Mouse (Mus musculus) adrenal gland, adult 2 months (tissue): ENCODE results near the gene Pdcd11. TPM values are rescaled to one million over a fixed set of nuclear protein-coding genes. Genes with fewer than 3 reads are reported as not detected.
"Not testable (repeated sequence)": the region's sequence is repeated elsewhere in the genome, so short reads cannot be mapped to it uniquely, and the experiment has no call there.

Experiments
- DNase-seq: peaks from one replicate; pipeline ENCODE4 v3.0.0; 2021
- polyA plus RNA-seq: library from polyadenylated mRNA; depleted of rRNA; stranded (reverse); fragments of >200 nt; gene quantifications from 2 replicates; pipeline ENCODE4 v1.2.3, GENCODE M21; 2012
- total RNA-seq, 2 experiments: library from RNA; stranded (reverse); gene quantifications; 2 replicates each; pipeline ENCODE4 v1.2.3; 2021

Gene Pdcd11
- total and polyA plus RNA-seq, 3 experiments: 6.0 to 22.1 (median 19.8) TPM

DNA sequence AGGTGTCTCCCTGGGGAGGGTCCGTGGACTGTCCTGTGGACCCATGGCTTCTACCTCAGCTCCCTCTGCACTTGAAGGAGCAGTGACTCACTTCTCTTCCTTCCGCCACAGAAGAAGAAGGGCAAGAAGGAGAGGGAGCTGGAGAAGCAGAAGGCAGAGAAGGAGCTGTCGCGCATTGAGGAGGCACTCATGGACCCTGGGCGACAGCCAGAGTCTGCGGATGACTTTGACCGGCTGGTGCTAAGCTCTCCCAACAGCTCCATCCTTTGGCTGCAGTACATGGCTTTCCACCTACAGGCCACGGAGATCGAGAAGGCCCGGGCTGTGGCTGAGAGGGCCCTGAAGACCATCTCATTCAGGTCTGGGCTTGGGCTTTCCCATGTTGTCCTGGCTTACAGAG is 37.6 kb downstream of the Pdcd11 start:
- no peak for DNase-seq

DNA sequence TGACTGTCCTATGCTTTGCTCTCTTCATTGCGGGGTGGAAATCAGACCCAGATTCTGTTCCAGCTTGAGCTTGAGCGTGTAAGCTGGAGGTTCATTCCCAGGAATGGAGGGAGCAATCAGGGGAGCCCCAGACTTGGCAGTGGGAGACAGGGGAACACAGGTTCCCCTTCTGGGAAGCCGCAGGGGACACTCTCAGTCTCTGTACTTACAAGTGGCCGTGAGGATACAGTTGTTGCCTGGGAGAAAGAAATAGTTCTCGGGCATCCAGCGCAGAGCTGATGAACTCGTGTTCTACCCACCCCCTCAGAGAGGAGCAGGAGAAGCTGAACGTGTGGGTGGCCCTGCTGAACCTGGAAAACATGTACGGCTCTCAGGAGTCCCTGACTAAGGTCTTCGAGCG is 38.3 kb downstream of the Pdcd11 start:
- DNase-seq: no peak

DNA sequence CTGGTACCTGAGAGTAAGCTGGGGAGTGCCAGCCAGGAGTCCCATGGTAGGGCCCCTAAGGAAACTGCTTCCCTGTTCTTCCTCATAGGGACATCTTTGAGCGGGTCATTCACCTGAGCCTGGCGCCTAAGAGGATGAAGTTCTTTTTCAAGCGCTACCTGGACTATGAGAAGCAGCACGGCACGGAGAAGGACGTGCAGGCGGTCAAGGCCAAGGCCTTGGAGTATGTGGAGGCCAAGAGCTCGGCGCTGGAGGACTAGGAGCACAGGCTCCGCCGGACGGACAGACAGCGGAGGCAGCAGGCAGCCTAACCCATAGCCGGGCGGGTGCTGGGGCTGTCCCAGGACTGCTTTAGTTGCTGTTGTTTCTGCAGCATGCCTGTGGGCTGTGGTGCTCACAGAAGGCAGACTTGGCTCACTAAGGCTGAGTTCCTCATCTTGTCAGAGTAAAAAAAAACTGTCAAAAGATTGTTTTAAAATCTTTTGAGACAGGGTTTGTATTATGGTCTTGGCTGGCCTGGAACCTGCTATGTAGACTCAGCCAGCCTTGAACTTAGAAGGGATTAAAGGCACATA is 40.1 kb downstream of the Pdcd11 start:
- DNase-seq: peak; percentile 41

DNA sequence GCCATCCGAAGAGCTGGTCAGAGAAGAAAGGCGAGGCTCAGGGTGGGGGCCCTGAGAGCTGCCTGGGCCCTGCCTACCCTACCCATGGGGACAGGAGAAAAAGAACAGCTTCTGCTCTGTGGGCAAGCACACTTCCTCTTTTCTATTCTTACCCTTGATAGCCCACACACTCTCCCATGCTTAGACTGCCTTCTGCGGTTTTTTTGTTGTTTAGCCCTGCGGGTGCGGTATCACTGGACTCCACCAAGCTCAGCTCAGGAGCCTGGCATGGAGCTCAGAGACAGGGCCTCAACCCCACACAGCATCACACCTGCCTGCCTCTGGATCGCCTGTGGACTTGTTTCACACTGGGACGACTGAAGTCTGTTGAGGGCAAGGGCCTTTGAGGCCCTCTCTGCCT is 42.6 kb downstream of the Pdcd11 start:
- no peak for DNase-seq

DNA sequence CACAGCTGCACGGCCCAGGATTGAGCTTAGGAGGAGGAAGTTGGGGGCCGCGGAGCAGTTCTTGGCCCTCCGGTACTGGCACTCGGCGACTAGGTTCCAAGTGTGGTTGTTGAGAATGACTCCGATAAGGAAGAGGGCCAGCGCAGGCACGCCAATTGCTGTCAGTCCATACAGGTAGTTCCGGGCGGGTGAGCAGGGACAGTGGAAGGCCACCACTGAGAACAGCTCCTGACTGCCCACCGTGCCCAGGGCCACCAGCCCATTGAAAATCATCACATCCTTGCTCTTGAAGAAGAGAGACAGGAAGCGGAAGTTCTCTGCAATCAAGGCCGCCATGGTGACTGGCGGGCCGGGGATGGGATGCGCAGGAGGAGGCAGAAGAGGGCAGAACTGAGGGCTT is 45.0 kb downstream of the Pdcd11 start:
- DNase-seq: no peak

DNA sequence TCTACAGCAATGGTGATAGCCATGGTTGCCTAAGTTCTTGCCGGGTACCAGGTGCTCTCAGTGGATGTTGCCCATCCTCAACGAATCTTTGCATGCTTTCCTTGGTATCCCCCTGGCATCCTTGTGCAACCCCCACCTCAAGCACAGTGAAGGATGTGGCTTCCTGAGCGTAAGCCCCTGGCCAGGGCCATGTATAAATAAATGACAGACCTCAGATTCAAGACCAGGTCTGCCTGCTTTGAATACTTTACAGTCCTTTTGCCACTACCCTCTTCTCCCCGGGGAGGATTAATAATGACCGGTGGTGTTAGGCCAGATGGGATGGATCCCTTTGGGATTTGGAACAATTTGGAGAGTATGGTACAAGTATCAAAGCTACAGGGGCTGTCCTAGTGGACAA is 45.6 kb downstream of the Pdcd11 start:
- no peak for DNase-seq

DNA sequence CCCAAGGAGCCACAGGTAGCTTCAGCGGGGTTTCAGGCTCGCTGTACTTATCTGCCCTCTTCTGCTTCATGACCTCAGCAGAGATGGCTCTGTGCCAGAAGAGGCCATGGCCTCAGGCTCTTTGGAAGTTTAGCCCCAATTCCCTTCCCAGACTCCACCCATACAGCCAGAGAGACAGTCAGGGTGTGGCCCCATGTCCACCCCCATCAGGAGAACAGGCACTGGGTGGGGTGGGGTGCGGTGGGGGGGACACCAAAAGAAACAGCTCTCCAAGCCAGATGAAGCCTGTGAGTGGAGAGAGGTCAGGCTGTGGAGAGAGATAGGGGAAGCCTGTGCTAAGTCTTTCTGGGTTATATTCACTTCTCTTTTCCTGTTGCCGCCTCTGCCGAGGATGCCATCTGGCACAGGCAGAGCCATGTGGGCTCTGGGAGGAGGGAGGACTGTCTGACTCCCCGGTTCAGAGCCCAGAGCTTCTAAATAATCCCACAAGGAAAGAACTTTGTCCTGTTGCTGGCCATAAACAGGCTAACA is 46.5 kb downstream of the Pdcd11 start:
- peak; percentile 66 for DNase-seq

DNA sequence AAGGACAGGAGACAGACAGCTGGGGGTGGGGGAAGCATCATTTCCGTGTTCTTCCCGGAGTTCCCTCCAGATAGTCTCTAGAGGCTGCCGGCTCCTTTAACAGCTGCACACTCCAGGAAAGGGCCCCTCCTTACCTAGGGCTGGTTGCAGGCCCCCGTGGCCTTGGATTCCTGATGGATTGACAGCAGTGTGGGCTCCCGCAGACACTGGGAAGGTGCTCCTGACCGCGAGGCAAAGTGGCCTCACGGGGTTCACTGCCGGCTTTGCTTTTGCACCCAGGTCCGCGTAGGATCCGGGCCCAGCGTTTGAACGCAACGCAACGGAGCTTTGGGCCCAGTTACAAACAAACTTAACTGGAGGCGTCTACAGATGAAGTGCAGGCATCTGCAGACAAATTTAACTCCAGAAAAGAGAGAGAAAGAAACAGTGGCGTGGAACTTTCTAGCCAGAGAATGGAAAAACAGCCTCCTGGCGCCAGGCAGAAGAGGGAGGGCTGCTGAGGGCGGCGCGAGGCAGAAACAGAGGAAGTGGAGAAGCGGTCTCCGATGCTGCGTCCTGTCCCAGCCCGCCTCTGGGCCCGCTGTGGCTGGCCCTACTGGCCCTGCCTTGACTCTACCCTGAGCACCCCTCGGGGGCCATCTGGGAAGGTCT is 47.3 kb downstream of the Pdcd11 start, which contains the start of gene Calhm2:
TSS of gene Calhm2 (minus strand) at position 524 of the 651 bp plus-strand sequence.
- DNase-seq: peak; percentile 65

DNA sequence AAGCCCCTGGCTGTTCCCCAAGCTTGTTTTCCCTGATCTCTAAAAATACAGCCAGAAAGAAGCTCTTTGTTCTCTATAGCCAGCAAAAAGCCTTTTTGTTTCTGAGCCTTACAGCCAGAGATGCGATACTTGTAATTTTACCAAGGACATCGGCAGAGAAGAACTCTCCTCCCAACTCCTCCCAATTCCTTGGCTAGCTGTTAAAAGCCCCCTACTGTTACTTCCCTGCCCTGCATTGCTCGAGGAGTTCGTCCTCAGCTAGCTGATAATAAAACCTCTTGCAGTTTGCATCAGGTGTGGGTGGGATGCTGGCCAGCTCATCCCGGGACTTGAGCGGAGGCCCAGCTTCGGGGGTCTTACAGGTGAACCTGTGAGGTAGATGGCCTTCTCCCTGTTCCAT is 49.0 kb downstream of the Pdcd11 start:
- not testable (repeated sequence) for DNase-seq

DNA sequence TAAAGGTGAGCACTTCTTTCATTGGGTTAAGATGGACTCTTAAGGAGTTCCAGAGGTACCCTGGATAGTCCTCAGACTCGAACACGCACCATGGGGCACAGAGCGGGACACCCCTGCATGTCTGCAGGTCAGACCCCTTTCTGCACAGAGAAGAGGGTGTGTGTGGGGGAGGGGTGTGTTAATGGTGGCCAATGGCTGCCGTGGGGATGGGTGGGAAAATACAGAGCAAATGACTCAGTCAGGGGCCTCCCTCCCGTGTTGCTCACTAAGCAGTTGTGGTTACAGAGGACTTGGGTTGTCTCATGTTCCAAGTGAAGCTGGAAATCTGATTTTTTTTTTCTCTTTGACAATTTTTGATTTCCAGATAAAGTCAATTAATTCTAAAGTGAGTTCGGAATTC is 51.9 kb downstream of the Pdcd11 start:
- DNase-seq: no peak

DNA sequence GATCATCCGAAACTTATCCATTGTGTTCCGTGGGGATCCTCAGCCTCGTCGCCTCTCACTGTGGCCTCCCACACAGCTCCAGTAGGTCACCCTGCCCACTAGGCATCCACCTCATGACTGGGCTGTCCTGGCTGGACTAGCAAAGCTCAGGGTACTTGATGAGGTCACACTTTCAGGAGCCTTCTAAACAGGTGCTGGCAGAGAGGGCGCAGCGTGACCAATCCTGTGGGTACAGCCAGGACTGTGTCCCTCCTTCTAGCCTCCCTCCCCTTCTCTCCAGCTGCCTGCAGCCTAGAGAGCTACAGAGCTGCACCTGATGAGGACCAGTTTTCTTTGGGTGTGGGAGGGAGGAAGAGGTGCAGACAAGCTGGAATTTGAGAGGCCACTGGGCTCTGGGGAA is 53.6 kb downstream of the Pdcd11 start, which contains the start of gene Calhm1:
TSS of gene Calhm1 (minus strand) at position 101 of the 400 bp plus-strand sequence.
- no peak for DNase-seq

DNA sequence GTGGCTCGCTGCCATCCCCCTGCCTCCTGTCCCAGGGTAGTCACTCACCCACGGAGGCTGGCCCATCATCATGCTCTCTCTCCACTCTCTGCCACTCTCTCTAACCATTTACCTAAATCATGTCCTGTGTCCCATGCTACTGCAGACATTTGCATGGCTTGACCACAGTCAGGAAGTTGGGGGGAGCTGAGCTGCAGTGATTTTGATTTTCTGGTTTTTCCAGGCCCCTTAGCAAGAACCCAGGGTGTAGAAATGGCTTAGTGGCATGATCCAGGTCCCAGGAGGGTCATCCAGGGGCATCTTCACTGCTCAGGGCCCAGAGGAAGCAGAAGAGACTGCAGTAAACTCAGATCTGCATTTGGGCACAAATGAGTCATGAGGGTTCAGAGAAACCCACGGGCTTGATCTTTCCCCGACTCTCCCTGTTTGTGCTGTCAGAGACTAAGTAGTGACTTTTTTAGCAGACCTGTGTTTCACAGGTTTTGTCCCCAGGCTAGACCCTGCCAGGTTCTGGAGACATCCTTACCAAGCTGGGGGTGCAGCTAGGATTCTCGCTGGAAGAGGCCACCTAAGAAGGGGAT is 57.8 kb downstream of the Pdcd11 start:
- no peak for DNase-seq

DNA sequence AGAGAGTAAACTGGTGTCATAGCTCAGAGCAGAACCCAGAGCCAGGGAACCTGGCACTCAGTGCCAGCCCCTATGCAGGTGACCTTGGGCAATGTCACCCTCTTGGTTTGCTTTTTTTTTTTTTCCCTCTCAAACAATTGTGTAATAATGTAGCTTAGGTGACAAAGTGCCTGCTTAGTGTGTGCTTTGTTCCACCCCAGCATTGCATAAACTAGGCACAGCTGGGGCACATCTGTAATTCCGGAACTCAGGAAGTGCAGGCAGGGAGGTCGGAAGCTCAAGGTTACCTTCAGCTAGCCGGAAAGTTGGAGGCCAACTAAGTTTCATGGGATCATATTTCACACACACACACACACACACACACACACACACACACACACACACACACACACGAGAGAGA is 59.3 kb downstream of the Pdcd11 start:
- DNase-seq: peak; percentile 40

DNA sequence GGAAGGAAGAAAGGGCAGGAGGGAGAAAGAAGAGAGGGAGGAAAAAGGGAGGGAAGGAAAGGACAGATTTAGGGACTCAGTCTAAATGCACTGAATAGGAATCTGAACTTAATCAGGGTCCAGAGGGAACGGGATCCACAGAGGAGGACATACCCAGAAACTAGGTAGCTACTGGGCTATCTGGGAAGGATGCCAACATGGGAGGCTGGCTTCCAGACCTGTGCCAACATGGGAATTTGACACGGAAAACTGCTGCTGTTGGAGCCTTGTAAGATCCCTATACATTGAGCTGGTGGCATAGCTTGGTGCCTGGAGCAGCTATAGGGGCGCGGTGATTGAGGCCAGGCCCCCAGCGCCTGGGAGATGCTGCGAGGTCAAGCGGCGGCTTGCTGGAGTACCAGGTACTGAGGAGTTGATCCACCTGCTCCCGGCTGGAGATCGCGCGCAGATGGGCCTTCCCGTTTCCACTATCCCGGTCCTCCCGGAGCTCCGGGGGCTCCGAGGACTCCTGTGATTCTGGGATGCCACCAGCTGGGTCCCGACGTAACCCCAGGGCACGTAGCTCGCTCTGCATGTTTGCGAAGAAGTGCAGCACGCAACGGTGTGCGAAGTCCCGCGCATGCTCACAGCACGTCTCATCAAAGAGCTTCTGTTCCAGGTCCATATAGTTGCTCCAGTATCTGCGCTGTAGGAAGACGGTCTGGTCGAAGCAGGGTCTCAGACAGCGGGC is 60.9 kb downstream of the Pdcd11 start:
- DNase-seq: no peak

DNA sequence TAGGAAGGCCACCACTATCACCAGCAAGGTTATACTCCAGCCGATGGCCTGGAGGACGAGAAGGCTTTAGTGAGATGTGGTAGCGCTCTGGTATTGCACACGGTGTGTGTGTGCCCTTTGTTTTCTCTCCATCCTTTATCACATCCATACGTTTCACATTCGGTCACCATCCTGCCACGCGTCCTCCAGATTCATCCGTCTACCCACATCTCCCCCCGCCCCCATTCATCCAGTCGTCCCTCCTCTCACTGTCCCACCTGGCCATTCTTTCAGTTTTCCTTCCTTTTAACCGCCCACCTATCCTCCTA is 61.4 kb downstream of the Pdcd11 start:
- DNase-seq: no peak

DNA sequence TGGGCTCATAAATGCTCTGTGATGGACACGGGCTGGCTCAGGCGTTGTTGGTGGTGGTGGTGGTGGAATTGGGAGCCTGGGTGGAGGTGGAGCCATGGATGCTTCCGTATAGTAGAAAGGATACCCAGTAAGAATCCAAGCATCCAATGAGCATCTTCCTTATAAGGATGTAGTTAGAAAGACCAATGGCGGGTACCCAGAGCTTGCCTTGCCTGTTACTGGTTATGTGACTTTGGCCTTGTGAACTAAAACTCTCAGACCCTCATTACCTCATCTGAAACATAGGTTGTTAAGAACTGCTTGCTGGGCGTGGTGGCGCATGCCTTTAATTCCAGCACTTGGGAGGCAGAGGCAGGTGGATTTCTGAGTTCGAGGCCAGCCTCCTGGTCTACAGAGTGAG is 63.2 kb downstream of the Pdcd11 start:
- no peak for DNase-seq

DNA sequence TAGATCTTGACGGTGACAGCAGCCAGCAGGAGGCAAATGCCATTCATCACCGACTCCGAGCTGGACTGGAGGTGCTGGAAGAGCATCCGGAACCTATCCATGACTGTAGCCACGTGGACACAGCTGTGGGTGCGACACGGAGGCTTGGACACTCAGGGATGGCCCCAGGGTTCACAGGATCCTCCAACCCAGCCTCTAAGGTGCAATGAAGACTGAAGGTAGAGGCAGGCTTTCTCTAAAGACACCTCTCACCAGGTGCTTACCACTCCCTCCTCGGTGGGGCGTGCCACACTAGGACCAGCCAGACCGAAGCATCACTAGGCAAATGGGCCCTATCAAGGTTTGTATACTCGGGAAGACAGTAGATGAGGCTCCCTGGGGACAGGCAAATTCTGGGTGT is 67.1 kb downstream of the Pdcd11 start, which contains the start of gene Calhm3:
TSS of gene Calhm3 (minus strand) at position 101 of the 400 bp plus-strand sequence.
- DNase-seq: no peak

DNA sequence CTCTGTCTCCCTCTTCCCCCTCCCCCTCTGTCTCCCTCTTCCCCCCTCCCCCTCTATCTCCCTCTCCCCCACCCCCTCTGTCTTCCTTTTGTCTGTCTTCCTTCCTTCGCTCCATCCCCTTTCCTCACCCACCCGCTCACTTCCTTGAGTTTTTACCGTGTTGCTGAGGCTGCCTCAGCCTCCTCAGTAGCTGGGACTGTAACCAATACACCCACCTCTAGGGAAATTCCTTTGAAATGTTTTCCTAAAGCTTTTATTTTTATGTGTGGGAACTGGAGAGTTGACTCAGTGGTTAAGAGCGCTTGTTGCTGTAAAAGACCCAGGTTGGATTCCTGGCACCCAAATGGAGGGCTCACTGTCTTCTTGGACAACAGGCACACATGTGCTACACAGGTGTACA is 71.1 kb downstream of the Pdcd11 start:
- no peak for DNase-seq

DNA sequence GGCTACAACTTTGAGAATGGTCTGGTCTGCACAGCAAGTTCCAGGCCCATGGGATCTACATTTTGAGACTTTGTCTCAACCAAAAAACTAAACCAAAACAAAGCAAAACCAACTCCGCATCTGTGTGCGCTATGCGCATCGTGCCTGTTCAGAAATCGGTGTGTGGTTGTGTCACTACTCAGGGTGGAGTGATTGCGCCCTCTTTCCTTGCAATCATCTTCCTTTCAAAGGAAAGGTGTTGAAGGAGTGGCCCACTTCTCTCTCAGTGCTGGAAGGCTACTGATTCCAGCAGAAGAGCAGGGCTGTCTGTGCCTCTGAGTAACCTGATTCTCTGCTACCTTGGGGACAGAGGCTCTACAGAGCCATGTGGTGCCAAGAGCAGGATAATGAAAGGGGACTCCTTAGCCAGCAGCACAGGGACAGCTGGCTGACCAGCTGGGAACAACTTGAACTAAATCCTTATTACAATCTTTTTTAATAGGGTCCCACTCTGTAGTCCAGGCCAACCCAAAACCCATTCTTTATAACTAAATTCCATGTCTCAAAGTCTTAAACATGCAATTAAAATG is 72.7 kb downstream of the Pdcd11 start:
- no peak for DNase-seq

DNA sequence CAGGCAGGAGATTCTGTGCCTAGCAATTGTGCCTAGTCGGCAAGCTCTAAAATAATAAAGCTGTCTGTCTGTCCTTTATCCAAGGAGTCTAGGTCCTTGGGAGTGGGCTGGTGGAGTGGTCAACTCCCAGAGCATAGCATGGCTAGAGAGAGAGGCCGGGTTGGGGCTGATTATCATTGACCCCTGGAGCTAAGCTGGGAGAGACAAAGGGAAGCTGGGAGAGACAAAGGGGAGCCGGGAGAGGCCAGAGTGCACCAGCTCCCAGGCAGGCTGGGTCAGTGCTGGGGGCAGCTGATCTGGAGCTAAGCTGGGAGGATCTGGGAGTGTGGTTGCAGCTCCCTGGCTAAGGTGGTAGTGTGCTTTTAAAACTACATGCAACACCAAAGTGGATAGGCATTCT is 76.2 kb downstream of the Pdcd11 start:
- DNase-seq: no peak

DNA sequence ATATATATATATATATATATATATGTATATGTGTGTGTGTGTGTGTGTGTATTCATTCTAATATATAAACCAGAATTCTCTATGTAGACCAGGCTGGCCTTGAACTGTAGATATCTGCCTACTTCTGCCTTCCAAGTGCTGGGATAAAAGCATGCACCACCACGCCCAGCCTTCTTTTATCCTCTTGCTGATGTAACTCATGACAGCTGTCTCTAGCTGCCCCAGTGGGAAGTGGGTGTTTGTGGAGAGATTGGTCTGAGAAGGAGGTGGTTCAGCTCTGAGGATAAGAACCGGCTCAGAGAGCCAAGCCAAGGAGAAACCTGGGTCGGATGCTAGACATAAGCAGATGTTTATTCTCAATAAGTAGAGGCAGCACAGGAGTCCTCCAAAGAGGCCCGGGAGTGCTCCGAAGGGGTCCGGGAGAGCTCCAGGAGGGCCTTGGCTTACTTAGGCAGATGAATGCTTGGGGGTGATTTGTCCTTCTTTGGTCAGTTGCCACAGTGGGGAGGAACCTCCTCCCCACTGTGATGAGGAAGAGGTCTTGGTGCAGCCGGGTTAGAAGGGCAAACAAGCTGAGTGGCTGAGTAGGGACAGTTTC is 77.1 kb downstream of the Pdcd11 start:
- no peak for DNase-seq

DNA sequence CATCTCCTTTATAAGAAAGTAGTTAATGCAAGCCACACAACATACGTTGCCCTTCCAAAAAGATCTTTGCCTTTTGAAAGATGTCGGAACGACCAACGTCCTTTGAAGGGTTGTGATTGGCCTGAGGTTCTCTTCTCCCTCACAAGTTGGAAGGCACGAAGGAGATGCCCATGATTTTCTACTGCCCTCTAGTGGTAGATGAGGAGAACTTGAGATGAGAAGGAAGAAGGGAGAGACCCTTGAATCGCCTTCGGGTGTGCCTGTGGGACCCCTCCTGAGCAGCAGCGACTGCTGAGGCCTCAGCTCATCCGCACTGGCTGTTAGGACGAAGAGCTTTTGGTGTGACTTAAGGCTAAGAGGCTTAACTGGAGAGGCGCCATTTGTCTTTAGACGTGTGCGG is 77.7 kb downstream of the Pdcd11 start:
- DNase-seq: peak; percentile 36
